Mouse (Mus musculus) embryonic facial prominence, embryonic 14.5 days (tissue): ENCODE results near the gene Sprr1a. TPM values are rescaled to one million over a fixed set of nuclear protein-coding genes. Genes with fewer than 3 reads are reported as not detected.

ENCODE experiments used
- polyA plus RNA-seq: library from polyadenylated mRNA; unstranded; fragments of >200 nt; fragmentation: Nextera tagmentation; extraction: Ambion mirVana; gene quantifications from 2 replicates; pipeline ENCODE4 v1.2.1, GENCODE M21; 2014

The Sprr1a gene
- polyA plus RNA-seq, 1 experiment from 2014 or later, result 67.4 TPM

Other genes with a start within 250 kb of the Sprr1a start
- 0.38 TPM in 1 of 2 replicates, not detected in the other for gene Sprr2a3, start 200.5 kb downstream of the Sprr1a start, polyA plus RNA-seq
- not detected in 2 replicates for gene Sprr2b, start 169.3 kb downstream of the Sprr1a start, polyA plus RNA-seq
- not detected in 2 replicates for gene Sprr2d, start 146.8 kb downstream of the Sprr1a start, polyA plus RNA-seq
- gene Sprr2e, start 133.8 kb downstream of the Sprr1a start, polyA plus RNA-seq, result not detected in 2 replicates
- not detected in 2 replicates for gene Sprr2f, start 120.7 kb downstream of the Sprr1a start, polyA plus RNA-seq
- 0.38 TPM in 1 of 2 replicates, not detected in the other for gene Sprr2h, start 100.2 kb downstream of the Sprr1a start, polyA plus RNA-seq
- not detected in 2 replicates for gene Sprr2i, start 77.9 kb downstream of the Sprr1a start, polyA plus RNA-seq
- not detected in 2 replicates for gene Sprr2j-ps, start 67.8 kb downstream of the Sprr1a start, polyA plus RNA-seq
- gene Gm9774, start 56.5 kb downstream of the Sprr1a start, polyA plus RNA-seq, result 6.1 and 6.2 TPM in 2 replicates
- 0.29 TPM in 1 of 2 replicates, not detected in the other for gene Sprr2k, start 53.3 kb downstream of the Sprr1a start, polyA plus RNA-seq
- 3.4 and 12.9 TPM in 2 replicates for gene Sprr1b, start 47.1 kb downstream of the Sprr1a start, polyA plus RNA-seq
- gene Sprr3, start 27.2 kb downstream of the Sprr1a start, polyA plus RNA-seq, result 0.45 and 4.9 TPM in 2 replicates
- gene Sprr4, start 14.6 kb upstream of the Sprr1a start, polyA plus RNA-seq, result not detected in 2 replicates
- 0.89 TPM in 1 of 2 replicates, not detected in the other for gene 2310046K23Rik, start 48.6 kb upstream of the Sprr1a start, polyA plus RNA-seq
- 0.45 and 1.4 TPM in 2 replicates for gene Ivl, start 87.8 kb upstream of the Sprr1a start, polyA plus RNA-seq
- gene Smcp, start 103.1 kb upstream of the Sprr1a start, polyA plus RNA-seq, result not detected in 2 replicates
- gene 2210017I01Rik, start 121.6 kb upstream of the Sprr1a start, polyA plus RNA-seq, result not detected in 2 replicates
- not detected in 2 replicates for gene Lce6a, start 135.8 kb upstream of the Sprr1a start, polyA plus RNA-seq
- not detected in 2 replicates for gene Lce1a1, start 162.4 kb upstream of the Sprr1a start, polyA plus RNA-seq
- gene Lce1b, start 171.0 kb upstream of the Sprr1a start, polyA plus RNA-seq, result not detected in 2 replicates
- 0.42 TPM in 1 of 2 replicates, not detected in the other for gene Lce1a2, start 184.4 kb upstream of the Sprr1a start, polyA plus RNA-seq
- gene Lce1c, start 193.4 kb upstream of the Sprr1a start, polyA plus RNA-seq, result 0.42 TPM in 1 of 2 replicates, not detected in the other
- 0.26 and 0.33 TPM in 2 replicates for gene Lce1d, start 201.3 kb upstream of the Sprr1a start, polyA plus RNA-seq
- not detected in 2 replicates for gene Lce1e, start 223.2 kb upstream of the Sprr1a start, polyA plus RNA-seq
- 0.33 TPM in 1 of 2 replicates, not detected in the other for gene Lce1f, start 234.5 kb upstream of the Sprr1a start, polyA plus RNA-seq